Mouse (Mus musculus): ENCODE measurements at regions not wholly inside any gene's neighbourhood (a gene's known extent, or its start where the extent isn't known, plus 50 kb on each side); places are given as distances from the start of the nearest gene placed in this dataset.

- no peaks in the 10 kb centered on the region for H3K9me3 ChIP-seq (ENCODE audit: control insufficient read depth, low read length)
- ATAC-seq (replicated peaks; ENCODE audit: low FRiP score), result peak; percentile 97
- no peak overlapping the region for H3K4me3 ChIP-seq (ENCODE audit: low read depth, low read length)
- H3K4me1 ChIP-seq (replicated peaks; ENCODE audit: control insufficient read depth, insufficient read depth, low read length), result no peaks in the 10 kb centered on the region
- no peak for DNase-seq (ENCODE audit: low spot score)
- no peaks in the 10 kb centered on the region for H3K27me3 ChIP-seq (replicated peaks; ENCODE audit: control insufficient read depth, insufficient read depth, low read length)
- no peaks in the 10 kb centered on the region for H3K36me3 ChIP-seq (ENCODE audit: control insufficient read depth, insufficient read depth, low read length)
- no peak overlapping the region for H3K9ac ChIP-seq (ENCODE audit: low read depth, low read length)
- no peak overlapping the region for H3K4me2 ChIP-seq
- H3K27ac ChIP-seq (ENCODE audit: low read depth, low read length), result no peak overlapping the region
Measured at GRCm38 (mm10) chrX:146231866-146232590, 727.0 kb upstream of the Amot start.

GRCm38 (mm10) chrX:146232795-146233194, 727.8 kb upstream of the Amot start:
- WGBS, result 56% methylated on average over 2 of the region's 2 CpGs
- no peak overlapping the region for H3K4me2 ChIP-seq
- no peaks in the 10 kb centered on the region for H3K9me3 ChIP-seq (ENCODE audit: control insufficient read depth, low read length)
- DNase-seq (ENCODE audit: low spot score) (no peak), ATAC-seq (replicated peaks; ENCODE audit: low FRiP score) (no peak)
- no peaks in the 10 kb centered on the region for H3K4me1 ChIP-seq (replicated peaks; ENCODE audit: control insufficient read depth, insufficient read depth, low read length)
- H3K4me3 ChIP-seq (ENCODE audit: low read depth, low read length), result no peak overlapping the region
- H3K27ac ChIP-seq (ENCODE audit: low read depth, low read length), result no peak overlapping the region
- no peaks in the 10 kb centered on the region for H3K36me3 ChIP-seq (ENCODE audit: control insufficient read depth, insufficient read depth, low read length)
- no peaks in the 10 kb centered on the region for H3K27me3 ChIP-seq (replicated peaks; ENCODE audit: control insufficient read depth, insufficient read depth, low read length)
- no peak overlapping the region for H3K9ac ChIP-seq (ENCODE audit: low read depth, low read length)

GRCm38 (mm10) chrX:146255755-146256154, 706.6 kb upstream of the Htr2c start:
- no peaks in the 10 kb centered on the region for H3K4me1 ChIP-seq (replicated peaks; ENCODE audit: control insufficient read depth, insufficient read depth, low read length)
- DNase-seq (ENCODE audit: low spot score) (no peak), ATAC-seq (replicated peaks; ENCODE audit: low FRiP score) (no peak)
- no peaks in the 10 kb centered on the region for H3K27me3 ChIP-seq (replicated peaks; ENCODE audit: control insufficient read depth, insufficient read depth, low read length)
- H3K4me3 ChIP-seq (ENCODE audit: low read depth, low read length), result no peak overlapping the region
- WGBS, result 58% methylated on average over 2 of the region's 2 CpGs
- no peak overlapping the region for H3K9ac ChIP-seq (ENCODE audit: low read depth, low read length)
- H3K9me3 ChIP-seq (ENCODE audit: control insufficient read depth, low read length), result no peaks in the 10 kb centered on the region
- no peak overlapping the region for H3K4me2 ChIP-seq
- H3K36me3 ChIP-seq (ENCODE audit: control insufficient read depth, insufficient read depth, low read length), result no peaks in the 10 kb centered on the region
- no peak overlapping the region for H3K27ac ChIP-seq (ENCODE audit: low read depth, low read length)
